Mouse (Mus musculus): ENCODE measurements at regions not wholly inside any gene's neighbourhood (a gene's known extent, or its start where the extent isn't known, plus 50 kb on each side); places are given as distances from the start of the nearest gene placed in this dataset.

- Histone ChIP-seq H3K27me3 (ENCODE audit: control insufficient read depth, insufficient read depth, low read length) (no peaks in the 10 kb centered on the region), H3K9ac (ENCODE audit: low read length) (no peak overlapping the region), H3K4me2 (ENCODE audit: low read depth, severe bottlenecking) (no peak overlapping the region), H3K9me3 (ENCODE audit: control insufficient read depth, low read length) (no peaks in the 10 kb centered on the region), H3K36me3 (ENCODE audit: control insufficient read depth, insufficient read depth, low read length) (no peaks in the 10 kb centered on the region), H3K4me1 (ENCODE audit: control insufficient read depth, insufficient read depth, low read length) (no peaks in the 10 kb centered on the region), H3K27ac (replicated peaks; ENCODE audit: low read depth, low read length) (no peak overlapping the region), H3K4me3 (ENCODE audit: low read depth, low read length) (no peak overlapping the region)
- WGBS = 87% methylated on average over 1 of the region's 1 CpGs
- DNase-seq (ENCODE audit: low spot score) (no peak), ATAC-seq (ENCODE audit: insufficient number of reproducible peaks, low FRiP score, low TSS enrichment, low read depth) (no peak)
Measured at GRCm38 (mm10) chr9:51636559-51637127, 128.5 kb upstream of the Arhgap20 start.

- no peaks in the 10 kb centered on the region for H3K27me3 ChIP-seq (ENCODE audit: control insufficient read depth, insufficient read depth, low read length)
- no peak overlapping the region for H3K27ac ChIP-seq (replicated peaks; ENCODE audit: low read depth, low read length)
- no peak overlapping the region for H3K9ac ChIP-seq (ENCODE audit: low read length)
- ATAC-seq (ENCODE audit: insufficient number of reproducible peaks, low FRiP score, low TSS enrichment, low read depth) (no peak), DNase-seq (ENCODE audit: low spot score) (no peak)
- no peak overlapping the region for H3K4me3 ChIP-seq (ENCODE audit: low read depth, low read length)
- 52% methylated on average over 6 of the region's 6 CpGs for WGBS
- H3K9me3 ChIP-seq (ENCODE audit: control insufficient read depth, low read length) = no peaks in the 10 kb centered on the region
- H3K4me2 ChIP-seq (ENCODE audit: low read depth, severe bottlenecking) = no peak overlapping the region
- H3K4me1 ChIP-seq (ENCODE audit: control insufficient read depth, insufficient read depth, low read length) = no peaks in the 10 kb centered on the region
- H3K36me3 ChIP-seq (ENCODE audit: control insufficient read depth, insufficient read depth, low read length) = no peaks in the 10 kb centered on the region
Measured at GRCm38 (mm10) chr9:51637131-51637920, 127.8 kb upstream of the Arhgap20 start.

- H3K4me1 ChIP-seq (ENCODE audit: control insufficient read depth, insufficient read depth, low read length) = no peaks in the 10 kb centered on the region
Measured at GRCm38 (mm10) chr9:51641706-51642105, 123.4 kb upstream of the Arhgap20 start.

GRCm38 (mm10) chr9:51645426-51645825 is 119.7 kb upstream of the Arhgap20 start:
- Histone ChIP-seq H3K4me1 (ENCODE audit: control insufficient read depth, insufficient read depth, low read length) (no peaks in the 10 kb centered on the region), H3K9me3 (ENCODE audit: control insufficient read depth, low read length) (no peaks in the 10 kb centered on the region), H3K4me3 (ENCODE audit: low read depth, low read length) (no peak overlapping the region), H3K4me2 (ENCODE audit: low read depth, severe bottlenecking) (no peak overlapping the region), H3K27ac (replicated peaks; ENCODE audit: low read depth, low read length) (no peak overlapping the region), H3K27me3 (ENCODE audit: control insufficient read depth, insufficient read depth, low read length) (no peaks in the 10 kb centered on the region), H3K36me3 (ENCODE audit: control insufficient read depth, insufficient read depth, low read length) (no peaks in the 10 kb centered on the region), H3K9ac (ENCODE audit: low read length) (no peak overlapping the region)
- WGBS = 71% methylated on average over 1 of the region's 1 CpGs
- ATAC-seq (ENCODE audit: insufficient number of reproducible peaks, low FRiP score, low TSS enrichment, low read depth) (no peak), DNase-seq (ENCODE audit: low spot score) (no peak)

More at GRCm38 (mm10) chr9:51641706-51642105, 123.4 kb upstream of the Arhgap20 start:
- H3K4me2 ChIP-seq (ENCODE audit: low read depth, severe bottlenecking) = no peak overlapping the region
- no peak overlapping the region for H3K4me3 ChIP-seq (ENCODE audit: low read depth, low read length)
- WGBS = 87% methylated on average over 4 of the region's 4 CpGs
- H3K9me3 ChIP-seq (ENCODE audit: control insufficient read depth, low read length) = no peaks in the 10 kb centered on the region
- H3K27ac ChIP-seq (replicated peaks; ENCODE audit: low read depth, low read length) = no peak overlapping the region
- ATAC-seq (ENCODE audit: insufficient number of reproducible peaks, low FRiP score, low TSS enrichment, low read depth) (no peak), DNase-seq (ENCODE audit: low spot score) (no peak)
- no peaks in the 10 kb centered on the region for H3K27me3 ChIP-seq (ENCODE audit: control insufficient read depth, insufficient read depth, low read length)
- no peak overlapping the region for H3K9ac ChIP-seq (ENCODE audit: low read length)
- no peaks in the 10 kb centered on the region for H3K36me3 ChIP-seq (ENCODE audit: control insufficient read depth, insufficient read depth, low read length)

- H3K27ac ChIP-seq (replicated peaks; ENCODE audit: low read depth, low read length) = no peak overlapping the region
- H3K4me2 ChIP-seq (ENCODE audit: low read depth, severe bottlenecking) = no peak overlapping the region
- no peaks in the 10 kb centered on the region for H3K9me3 ChIP-seq (ENCODE audit: control insufficient read depth, low read length)
- H3K4me1 ChIP-seq (ENCODE audit: control insufficient read depth, insufficient read depth, low read length) = no peaks in the 10 kb centered on the region
- ATAC-seq (ENCODE audit: insufficient number of reproducible peaks, low FRiP score, low TSS enrichment, low read depth) (no peak), DNase-seq (ENCODE audit: low spot score) (no peak)
- H3K4me3 ChIP-seq (ENCODE audit: low read depth, low read length) = no peak overlapping the region
- no peak overlapping the region for H3K9ac ChIP-seq (ENCODE audit: low read length)
- no peaks in the 10 kb centered on the region for H3K27me3 ChIP-seq (ENCODE audit: control insufficient read depth, insufficient read depth, low read length)
- no peaks in the 10 kb centered on the region for H3K36me3 ChIP-seq (ENCODE audit: control insufficient read depth, insufficient read depth, low read length)
- 68% methylated on average over 4 of the region's 4 CpGs for WGBS
Measured at GRCm38 (mm10) chr9:51653376-51654292, 111.5 kb upstream of the Arhgap20 start.

GRCm38 (mm10) chr9:51654645-51655044 is 110.5 kb upstream of the Arhgap20 start:
- Histone ChIP-seq H3K36me3 (ENCODE audit: control insufficient read depth, insufficient read depth, low read length) (no peaks in the 10 kb centered on the region), H3K9ac (ENCODE audit: low read length) (no peak overlapping the region), H3K4me3 (ENCODE audit: low read depth, low read length) (no peak overlapping the region), H3K27ac (replicated peaks; ENCODE audit: low read depth, low read length) (no peak overlapping the region), H3K27me3 (ENCODE audit: control insufficient read depth, insufficient read depth, low read length) (no peaks in the 10 kb centered on the region), H3K9me3 (ENCODE audit: control insufficient read depth, low read length) (no peaks in the 10 kb centered on the region), H3K4me2 (ENCODE audit: low read depth, severe bottlenecking) (no peak overlapping the region), H3K4me1 (ENCODE audit: control insufficient read depth, insufficient read depth, low read length) (no peaks in the 10 kb centered on the region)
- no peak for ATAC-seq (ENCODE audit: insufficient number of reproducible peaks, low FRiP score, low TSS enrichment, low read depth)
- no peak for DNase-seq (ENCODE audit: low spot score)
- WGBS = 92% methylated on average over 1 of the region's 1 CpGs

- no peak overlapping the region for H3K4me3 ChIP-seq (ENCODE audit: low read depth, low read length)
- no peak overlapping the region for H3K9ac ChIP-seq (ENCODE audit: low read length)
- no peak for DNase-seq (ENCODE audit: low spot score)
- H3K27me3 ChIP-seq (ENCODE audit: control insufficient read depth, insufficient read depth, low read length) = no peaks in the 10 kb centered on the region
- H3K27ac ChIP-seq (replicated peaks; ENCODE audit: low read depth, low read length) = no peak overlapping the region
- no peak overlapping the region for H3K4me2 ChIP-seq (ENCODE audit: low read depth, severe bottlenecking)
- 86% methylated on average over 1 of the region's 1 CpGs for WGBS
- H3K9me3 ChIP-seq (ENCODE audit: control insufficient read depth, low read length) = no peaks in the 10 kb centered on the region
- H3K36me3 ChIP-seq (ENCODE audit: control insufficient read depth, insufficient read depth, low read length) = no peaks in the 10 kb centered on the region
- H3K4me1 ChIP-seq (ENCODE audit: control insufficient read depth, insufficient read depth, low read length) = no peaks in the 10 kb centered on the region
- ATAC-seq (ENCODE audit: insufficient number of reproducible peaks, low FRiP score, low TSS enrichment, low read depth) = no peak
Measured at GRCm38 (mm10) chr9:51657796-51658195, 107.3 kb upstream of the Arhgap20 start.
